Mouse (Mus musculus) myocyte (in vitro differentiated cells): ENCODE data around the gene Bfsp2.

Experiments
- E2F4 ChIP-seq: IDR thresholded peaks from one replicate; pipeline ENCODE4 v1.6.1; 2011; ENCODE audit warnings: mild to moderate bottlenecking, control low read depth, moderate library complexity; ENCODE audit not compliant: insufficient read depth
- MAX ChIP-seq: IDR thresholded peaks from one replicate; pipeline ENCODE4 v1.6.1; 2011; ENCODE audit warnings: low read depth, mild to moderate bottlenecking, control low read depth
- MYOD1 ChIP-seq, 3 experiments: IDR thresholded peaks; one replicate each; pipeline ENCODE4 v1.6.1; 2011; ENCODE audit warnings: control low read depth in 2 of 3, low read depth in 2 of 3, mild to moderate bottlenecking in 2 of 3, moderate library complexity in 1 of 3; ENCODE audit not compliant: insufficient read length in 2 of 3, control insufficient read depth in 1 of 3
- MYOG ChIP-seq, 3 experiments: IDR thresholded peaks; one replicate each; pipeline ENCODE4 v1.6.1; 2011; ENCODE audit warnings: control low read depth in 2 of 3, low read depth in 2 of 3, mild to moderate bottlenecking in 2 of 3; ENCODE audit not compliant: insufficient read length in 2 of 3, control insufficient read depth in 1 of 3, insufficient read depth in 1 of 3
- POLR2A ChIP-seq: IDR thresholded peaks from one replicate; pipeline ENCODE4 v1.6.1; 2011; ENCODE audit warnings: low read depth, mild to moderate bottlenecking, control low read depth, moderate library complexity; ENCODE audit not compliant: insufficient read length
- POLR2AphosphoS2 ChIP-seq: IDR thresholded peaks from one replicate; pipeline ENCODE4 v1.6.1; 2011; ENCODE audit warnings: low read depth, control low read depth; ENCODE audit not compliant: insufficient read length
- REST ChIP-seq: IDR thresholded peaks from one replicate; pipeline ENCODE4 v1.6.1; 2011; ENCODE audit warnings: mild to moderate bottlenecking, control low read depth, moderate library complexity; ENCODE audit not compliant: insufficient read depth, insufficient read length
- SRF ChIP-seq: IDR thresholded peaks from one replicate; pipeline ENCODE4 v1.6.1; 2011; ENCODE audit warnings: low read depth; ENCODE audit not compliant: control insufficient read depth, insufficient read length
- TCF12 ChIP-seq: IDR thresholded peaks from one replicate; pipeline ENCODE4 v1.6.1; 2011; ENCODE audit warnings: mild to moderate bottlenecking, control low read depth; ENCODE audit not compliant: poor library complexity, insufficient read depth, severe bottlenecking
- TCF3 ChIP-seq: IDR thresholded peaks from one replicate; pipeline ENCODE4 v1.6.1; 2011; ENCODE audit warnings: low read depth, control low read depth; ENCODE audit not compliant: insufficient read length
- USF1 ChIP-seq: IDR thresholded peaks from one replicate; pipeline ENCODE4 v1.6.1; 2011; ENCODE audit warnings: low read depth, mild to moderate bottlenecking, control low read depth, moderate library complexity

- no peak for TF ChIP-seq REST
- no peak for TF ChIP-seq USF1
- no peak for TF ChIP-seq POLR2A
- TF ChIP-seq MAX: no peak
- TF ChIP-seq TCF12: no peak
- no peak for TF ChIP-seq POLR2AphosphoS2
- no peak for TF ChIP-seq MYOG (IDR thresholded peaks at IDR 0.05; ENCODE audit: control insufficient read depth in 1 of 3, insufficient read depth in 1 of 3, insufficient read length in 2 of 3, low read depth in 2 of 3)
- TF ChIP-seq E2F4: no peak
- no peak for TF ChIP-seq TCF3
- no peak for TF ChIP-seq SRF
- TF ChIP-seq MYOD1 (IDR thresholded peaks at IDR 0.05; ENCODE audit: control insufficient read depth in 1 of 3, insufficient read length in 2 of 3, low read depth in 2 of 3): no peak
Observed at GRCm38 (mm10) chr9:103468911-103469310, 11.3 kb downstream of the Bfsp2 start.
